Mouse (Mus musculus): ENCODE measurements around the gene Zzef1.

Zzef1 gene

DNA sequence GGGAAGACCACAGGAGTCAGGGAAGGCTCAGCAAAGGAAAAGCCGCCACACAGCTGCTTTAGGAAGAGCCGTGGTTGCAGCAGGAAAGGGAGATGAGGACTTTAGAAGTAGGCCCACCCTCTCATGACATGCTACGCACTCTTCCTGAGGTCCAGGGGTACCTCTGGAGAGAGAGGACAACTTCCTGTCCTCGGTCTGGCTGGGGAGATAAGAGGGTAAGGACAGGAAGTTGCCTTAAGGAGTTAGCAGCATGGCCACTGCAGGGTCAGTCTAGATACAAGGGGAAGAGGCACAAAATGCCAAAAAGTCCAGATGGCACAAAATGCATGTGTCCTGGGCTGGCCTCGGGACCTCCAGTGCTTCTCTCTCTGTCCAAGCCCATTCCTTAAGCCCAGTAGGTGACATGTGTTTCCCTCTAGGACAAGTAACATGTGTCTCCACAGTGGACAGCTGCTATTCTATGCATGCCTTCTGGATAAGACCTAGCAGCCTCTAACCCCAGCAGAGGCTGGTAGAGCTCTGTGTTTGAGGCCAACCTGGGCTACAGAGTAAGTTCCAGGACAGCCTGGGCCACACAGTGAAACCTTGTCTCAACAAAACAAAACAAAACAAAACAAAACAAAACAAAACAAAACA is 159.4 kb downstream of the Zzef1 start:
- no peak for DNase-seq (ENCODE audit: low spot score in 2 of 2)

DNA sequence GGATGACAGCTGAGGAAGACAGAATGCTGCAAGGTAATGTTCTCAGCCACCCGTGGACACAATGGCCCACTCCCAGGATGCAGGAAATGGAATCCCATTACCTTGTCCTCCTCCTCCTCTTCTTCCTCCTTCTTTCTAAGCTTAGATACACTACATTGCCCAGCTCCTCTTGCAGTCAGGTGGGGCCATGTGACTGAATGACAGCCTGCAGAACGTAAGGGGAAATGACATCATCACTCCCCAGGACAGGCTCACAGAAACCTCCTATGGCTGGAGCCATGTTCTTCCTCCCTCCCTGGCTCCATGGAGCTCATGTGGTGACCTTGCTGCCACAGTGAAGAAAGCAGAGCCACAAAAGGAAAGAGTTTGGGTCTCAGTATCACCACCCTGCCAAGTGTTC is 161.3 kb downstream of the Zzef1 start:
- DNase-seq (ENCODE audit: low spot score in 2 of 2), result no peak

DNA sequence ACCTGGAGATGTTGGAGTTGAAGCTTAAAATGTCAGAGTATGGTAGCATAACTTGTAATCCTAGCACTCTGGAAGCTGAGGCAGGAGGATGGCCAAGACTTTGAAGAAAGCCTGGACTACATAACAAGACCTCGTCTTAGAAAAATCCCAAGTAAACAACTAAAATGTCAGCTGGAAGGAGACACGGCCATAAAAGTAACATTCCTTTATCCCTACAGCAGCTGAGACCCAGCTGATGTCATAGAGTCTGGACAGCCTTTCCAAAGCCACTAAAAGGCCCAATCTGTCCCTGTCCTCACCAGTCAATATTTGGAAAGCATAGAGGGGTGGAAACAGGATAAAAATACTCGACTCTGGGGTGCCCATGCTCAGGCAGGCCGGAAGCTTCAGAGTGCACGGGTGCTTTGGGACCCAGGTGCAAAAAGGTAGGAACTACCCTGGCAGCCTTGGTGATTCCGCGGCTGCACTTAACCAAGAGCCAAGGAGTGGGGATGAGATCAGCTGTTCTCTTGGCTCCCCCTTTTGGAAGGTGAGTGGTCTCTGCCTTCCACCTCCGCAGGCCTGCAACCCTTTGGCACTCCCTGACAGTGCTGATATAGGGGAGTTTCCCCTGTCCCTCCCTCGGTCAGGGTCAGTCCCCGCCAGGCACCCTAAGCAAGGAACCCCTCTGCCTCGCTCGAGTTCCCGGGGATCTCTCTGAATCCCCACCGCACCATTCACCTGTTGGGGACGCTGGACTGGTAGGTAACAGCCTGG is 164.1 kb downstream of the Zzef1 start:
- no peak for DNase-seq (ENCODE audit: low spot score in 2 of 2)

DNA sequence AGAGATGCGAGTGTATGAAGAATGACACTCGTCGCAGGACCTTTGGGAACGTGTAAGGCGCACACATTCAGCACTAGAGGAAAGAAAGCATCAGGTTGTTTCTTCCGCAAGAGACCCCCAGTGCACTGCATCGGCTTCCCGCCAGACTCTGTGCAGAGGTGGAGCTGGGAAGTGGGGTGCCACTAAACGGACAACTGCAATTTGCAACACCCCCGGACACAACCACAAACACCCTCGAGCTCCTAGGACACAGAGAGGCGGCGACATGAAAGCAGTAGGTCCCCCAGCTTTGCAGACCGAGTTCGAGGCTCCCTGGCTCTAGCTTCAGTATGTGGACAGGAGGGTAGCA is 164.7 kb downstream of the Zzef1 start:
- DNase-seq (ENCODE audit: low spot score in 2 of 2), result no peak

DNA sequence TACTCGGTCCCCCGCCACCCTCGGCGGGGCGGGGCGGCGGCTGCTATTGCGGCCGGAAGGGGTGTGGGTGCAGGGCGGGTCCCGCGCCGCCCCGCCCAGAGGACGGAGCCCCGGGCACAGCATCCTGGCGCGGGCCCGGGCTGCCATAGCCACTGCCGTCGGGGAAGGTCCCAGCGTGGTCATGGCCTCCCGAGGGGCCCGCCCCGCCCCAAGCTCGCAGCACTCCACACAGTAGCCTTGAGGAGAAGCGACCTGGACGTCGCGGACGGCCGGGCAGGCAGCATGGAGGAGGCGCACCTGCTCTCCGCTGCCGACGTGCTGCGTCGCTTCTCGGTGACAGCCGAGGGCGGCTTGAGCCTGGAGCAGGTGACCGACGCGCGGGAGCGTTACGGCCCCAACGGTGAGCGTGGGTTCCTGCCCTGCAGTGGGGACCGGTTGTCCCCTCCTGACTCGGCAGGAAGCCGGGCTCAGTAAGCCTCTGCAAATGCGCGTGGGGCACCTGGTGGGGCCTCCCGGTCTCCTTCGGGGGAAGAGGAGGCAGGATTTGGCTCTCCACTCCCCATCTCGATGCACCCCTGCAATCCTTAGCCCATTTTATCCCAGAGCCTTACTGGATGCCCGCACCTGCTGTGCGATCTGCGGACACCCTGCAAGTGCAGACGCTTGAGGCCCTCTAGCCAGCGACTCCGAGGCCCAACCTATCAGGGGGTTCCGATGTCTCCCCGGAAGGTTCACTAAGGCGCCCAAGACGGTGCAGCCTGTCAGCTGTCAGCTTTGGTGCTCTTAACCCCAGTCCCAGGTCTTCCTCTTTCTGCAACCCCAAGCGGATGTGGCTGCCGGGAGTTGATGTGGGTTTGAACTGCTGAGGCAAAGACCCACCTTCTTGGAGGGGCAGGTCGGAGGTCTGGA is 165.3 kb downstream of the Zzef1 start, which contains the start of gene Atp2a3:
Gene Atp2a3, plus strand, starts transcription at position 98 of the 909 bp plus-strand sequence.
- DNase-seq (ENCODE audit: low spot score in 2 of 2), result no peak

DNA sequence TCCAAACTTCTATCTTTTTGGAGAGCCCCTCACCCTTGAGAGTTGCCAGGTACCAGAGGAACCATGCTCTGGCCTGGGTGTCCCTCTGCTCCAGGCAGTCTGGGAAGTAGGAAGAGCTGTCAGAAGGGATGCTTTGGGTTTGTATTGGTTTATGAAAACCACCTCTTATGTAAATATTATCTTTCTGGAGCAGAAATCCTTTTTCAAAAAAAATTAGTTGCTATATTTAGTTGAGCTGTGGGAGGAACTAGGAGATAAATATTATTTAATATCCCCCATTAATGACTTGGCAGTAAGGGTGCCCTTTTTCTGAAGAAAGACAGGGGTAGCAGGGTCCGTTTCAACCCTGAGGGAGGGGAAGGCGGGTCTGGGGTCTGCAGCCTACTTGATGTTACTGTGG is 166.4 kb downstream of the Zzef1 start:
- no peak for DNase-seq (ENCODE audit: low spot score in 2 of 2)

DNA sequence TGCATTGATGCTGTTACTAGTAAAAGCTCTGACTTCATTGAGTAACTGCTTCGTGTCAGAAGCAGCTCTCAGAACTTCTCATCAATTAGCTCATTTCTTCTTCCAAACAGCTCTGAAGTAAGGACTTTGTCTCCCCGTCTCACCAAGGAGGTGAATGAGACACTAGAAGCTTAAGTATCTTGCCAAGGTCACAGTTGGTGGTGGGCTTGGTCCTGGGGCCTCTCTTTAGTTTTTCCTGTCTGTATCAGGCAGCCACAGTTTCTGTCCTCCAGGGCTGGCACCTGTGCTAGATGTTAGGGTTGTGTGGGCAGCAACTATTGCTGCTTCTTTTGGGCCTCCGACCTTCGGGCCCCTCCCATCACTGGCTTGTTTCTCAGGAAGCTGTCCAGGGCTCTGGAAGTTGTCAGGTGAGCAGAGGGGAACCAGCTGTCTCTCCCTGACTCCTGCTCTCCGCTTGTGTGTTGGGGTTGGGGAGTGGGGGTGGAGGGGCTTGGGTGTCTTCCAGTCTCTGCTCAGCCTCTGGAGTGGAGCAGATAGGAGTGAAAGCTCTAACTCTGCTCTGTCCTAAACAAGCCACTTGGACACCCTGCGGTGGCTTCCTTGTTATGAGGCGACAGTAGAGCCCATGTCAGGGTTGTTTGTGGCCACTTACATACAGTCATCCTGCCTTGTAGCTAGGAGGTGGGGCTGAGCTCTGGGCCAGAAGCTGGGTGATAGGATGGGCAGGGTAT is 167.2 kb downstream of the Zzef1 start:
- no peak for DNase-seq (ENCODE audit: low spot score in 2 of 2)

DNA sequence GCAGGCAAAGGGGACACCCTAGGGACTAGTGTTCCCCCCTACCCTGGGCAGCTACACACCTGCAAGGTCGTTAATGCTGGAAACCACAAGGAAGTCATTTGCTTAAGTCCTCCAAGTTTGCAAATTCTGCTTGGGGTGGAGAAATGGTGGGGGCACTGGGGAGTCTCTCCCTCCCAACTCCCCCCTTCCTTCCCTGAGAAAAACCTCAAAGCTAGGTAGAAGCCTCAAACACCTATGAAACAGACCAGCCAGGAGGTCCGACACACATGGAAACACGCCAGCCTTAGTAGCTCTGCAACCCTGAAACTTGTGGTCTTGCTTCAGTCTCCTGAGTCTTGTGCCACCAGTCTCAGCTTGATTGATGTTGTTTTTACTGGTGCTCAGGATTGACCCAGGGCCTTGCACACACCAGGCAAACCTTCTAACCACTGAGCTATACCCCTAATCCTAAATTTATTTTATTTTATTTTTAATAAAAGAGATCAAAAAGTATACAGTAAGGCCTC is 167.8 kb downstream of the Zzef1 start:
- no peak for DNase-seq (ENCODE audit: low spot score in 2 of 2)

DNA sequence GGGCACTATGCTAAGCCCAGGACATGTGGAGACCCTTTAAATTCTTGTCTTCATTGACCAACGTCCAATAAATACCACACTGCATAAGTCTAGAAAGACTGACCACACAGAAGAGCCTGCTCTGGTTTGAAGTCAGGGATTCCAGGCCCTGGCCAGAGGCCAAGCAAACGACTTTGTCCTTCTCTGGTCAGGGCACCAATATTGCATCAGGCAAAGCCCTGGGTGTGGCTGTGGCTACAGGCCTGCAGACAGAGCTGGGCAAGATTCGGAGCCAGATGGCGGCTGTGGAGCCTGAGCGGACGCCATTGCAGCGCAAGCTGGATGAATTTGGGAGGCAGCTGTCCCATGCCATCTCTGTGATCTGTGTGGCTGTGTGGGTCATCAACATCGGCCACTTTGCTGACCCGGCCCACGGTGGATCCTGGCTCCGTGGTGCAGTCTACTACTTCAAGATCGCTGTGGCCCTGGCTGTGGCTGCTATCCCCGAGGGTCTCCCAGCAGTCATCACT is 179.0 kb downstream of the Zzef1 start:
- DNase-seq (ENCODE audit: low spot score in 2 of 2), result no peak

All from frontal cortex, postnatal 36 days (tissue).